Mouse (Mus musculus): ENCODE data around the gene Mrps23. TPM values are rescaled to one million over a fixed set of nuclear protein-coding genes. Genes with fewer than 3 reads are reported as not detected.

Gene Mrps23
- polyA plus RNA-seq, 1 experiment = 107 TPM

- Histone ChIP-seq H3K4me3 (ENCODE audit: low read depth, low read length) (no peak overlapping the region), H3K9ac (ENCODE audit: low read depth, poor library complexity, severe bottlenecking) (no peak overlapping the region), H3K9me3 (replicated peaks; ENCODE audit: control insufficient read depth, insufficient read depth, low read length, poor library complexity, severe bottlenecking) (no peaks in the 10 kb centered on the region), H3K27me3 (ENCODE audit: control insufficient read depth, insufficient read depth, low read length, poor library complexity, severe bottlenecking) (no peaks in the 10 kb centered on the region), H3K36me3 (ENCODE audit: control insufficient read depth, insufficient read depth, low read length, poor library complexity, severe bottlenecking) (no peaks in the 10 kb centered on the region), H3K27ac (ENCODE audit: insufficient read depth, low read length) (no peak overlapping the region), H3K4me1 (ENCODE audit: control insufficient read depth, insufficient read depth, low read length) (peaks cover 12% of the 10 kb centered on the region)
- no peak for TF ChIP-seq CTCF (IDR thresholded peaks at IDR 0.05; ENCODE audit: low read depth, low read length)
- TF ChIP-seq POLR2A (IDR thresholded peaks at IDR 0.05; ENCODE audit: insufficient read depth, low read length) = no peak
- TF ChIP-seq EP300 (IDR thresholded peaks at IDR 0.05; ENCODE audit: insufficient read depth, low read depth, low read length) = no peak
These were observed 19.5 kb upstream of the Mrps23 start for GRCm38 (mm10) chr11:88184632-88185180.

DNA sequence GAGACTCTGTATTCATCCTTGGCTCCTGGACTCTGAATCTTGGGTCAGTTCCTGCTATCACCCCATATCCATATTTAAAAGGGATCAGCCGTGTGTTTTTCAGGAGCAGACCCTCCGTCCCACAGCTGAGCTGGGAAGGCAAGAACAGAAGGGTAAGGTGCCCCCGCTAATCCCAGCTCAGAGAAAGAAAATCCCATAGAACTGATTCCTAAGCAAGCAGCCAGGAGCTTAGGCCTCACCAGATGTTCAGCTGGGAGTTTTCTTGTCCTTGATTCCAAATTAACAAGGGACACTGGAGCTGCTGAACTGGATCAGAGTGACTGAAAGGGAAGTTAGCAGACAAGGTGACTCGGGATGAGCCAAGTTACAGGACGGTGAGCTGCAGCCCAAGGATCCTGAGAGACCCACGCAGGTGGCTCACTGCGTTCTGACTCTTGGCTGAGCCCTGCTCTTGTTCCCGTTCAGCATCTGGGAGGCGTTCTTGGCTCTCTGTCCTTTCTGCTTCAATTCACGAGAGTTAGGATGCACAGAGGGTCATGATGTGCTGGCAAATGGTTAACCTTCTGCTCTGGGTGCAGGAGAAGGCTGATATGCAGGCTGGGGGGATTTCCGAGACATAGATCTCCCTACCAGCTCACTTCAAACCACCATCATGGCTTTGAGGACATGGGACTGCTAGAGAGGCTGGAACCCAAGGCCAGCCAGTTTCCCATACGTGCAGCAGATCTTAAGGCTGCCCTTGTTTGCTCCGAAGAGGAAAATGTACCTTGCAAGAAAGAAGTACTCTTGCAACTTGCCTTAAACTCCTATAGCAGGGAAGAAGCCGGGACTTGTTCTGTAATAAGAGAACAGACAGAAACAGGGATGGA lies 17.9 kb upstream of the Mrps23 start:
- Histone ChIP-seq H3K36me3 (ENCODE audit: control insufficient read depth, insufficient read depth, low read length, poor library complexity, severe bottlenecking) (no peaks in the 10 kb centered on the region), H3K27me3 (ENCODE audit: control insufficient read depth, insufficient read depth, low read length, poor library complexity, severe bottlenecking) (no peaks in the 10 kb centered on the region), H3K27ac (ENCODE audit: insufficient read depth, low read length) (no peak overlapping the region), H3K4me3 (ENCODE audit: low read depth, low read length) (no peak overlapping the region), H3K9me3 (replicated peaks; ENCODE audit: control insufficient read depth, insufficient read depth, low read length, poor library complexity, severe bottlenecking) (no peaks in the 10 kb centered on the region), H3K9ac (ENCODE audit: low read depth, poor library complexity, severe bottlenecking) (peak overlapping the region; percentile 58; the same call in 1 of the 2 replicates), H3K4me1 (ENCODE audit: control insufficient read depth, insufficient read depth, low read length) (peaks cover 5% of the 10 kb centered on the region)
- TF ChIP-seq POLR2A (IDR thresholded peaks at IDR 0.05; ENCODE audit: insufficient read depth, low read length) (no peak), EP300 (IDR thresholded peaks at IDR 0.05; ENCODE audit: insufficient read depth, low read depth, low read length) (no peak), CTCF (IDR thresholded peaks at IDR 0.05; ENCODE audit: low read depth, low read length) (no peak)

DNA sequence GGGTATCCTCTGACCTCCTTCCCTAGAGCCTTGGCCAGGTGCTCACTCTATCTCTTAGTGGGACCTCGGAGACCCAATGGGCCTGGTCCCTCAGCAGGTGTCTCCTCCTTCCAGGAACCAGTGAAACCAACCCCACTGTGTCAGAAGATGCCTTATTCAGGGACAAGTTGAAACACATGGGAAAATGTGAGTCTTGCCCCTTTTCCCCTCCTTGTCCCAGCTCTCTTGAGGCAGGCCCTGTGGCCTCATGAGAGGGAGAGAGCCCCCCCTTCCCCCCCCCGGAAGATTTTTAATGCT lies 17.3 kb upstream of the Mrps23 start:
- TF ChIP-seq EP300 (IDR thresholded peaks at IDR 0.05; ENCODE audit: insufficient read depth, low read depth, low read length) (no peak), POLR2A (IDR thresholded peaks at IDR 0.05; ENCODE audit: insufficient read depth, low read length) (no peak), CTCF (IDR thresholded peaks at IDR 0.05; ENCODE audit: low read depth, low read length) (no peak)
- H3K9me3 ChIP-seq (replicated peaks; ENCODE audit: control insufficient read depth, insufficient read depth, low read length, poor library complexity, severe bottlenecking) = no peaks in the 10 kb centered on the region
- H3K27ac ChIP-seq (ENCODE audit: insufficient read depth, low read length) = no peak overlapping the region; the same call in 1 of the 2 replicates
- H3K4me3 ChIP-seq (ENCODE audit: low read depth, low read length) = no peak overlapping the region
- peak overlapping the region; percentile 58 for H3K9ac ChIP-seq (ENCODE audit: low read depth, poor library complexity, severe bottlenecking)
- no peaks in the 10 kb centered on the region for H3K36me3 ChIP-seq (ENCODE audit: control insufficient read depth, insufficient read depth, low read length, poor library complexity, severe bottlenecking)
- peaks cover 4% of the 10 kb centered on the region for H3K4me1 ChIP-seq (ENCODE audit: control insufficient read depth, insufficient read depth, low read length)
- no peaks in the 10 kb centered on the region for H3K27me3 ChIP-seq (ENCODE audit: control insufficient read depth, insufficient read depth, low read length, poor library complexity, severe bottlenecking)

- H3K4me1 ChIP-seq (ENCODE audit: control insufficient read depth, insufficient read depth, low read length) = peaks cover 7% of the 10 kb centered on the region
- peak overlapping the region; percentile 16; the same call in 1 of the 2 replicates for H3K27ac ChIP-seq (ENCODE audit: insufficient read depth, low read length)
- TF ChIP-seq POLR2A (IDR thresholded peaks at IDR 0.05; ENCODE audit: insufficient read depth, low read length) (no peak), CTCF (IDR thresholded peaks at IDR 0.05; ENCODE audit: low read depth, low read length) (peak; percentile 89), EP300 (IDR thresholded peaks at IDR 0.05; ENCODE audit: insufficient read depth, low read depth, low read length) (0 out of 2 replicates have a peak, but pooled peaks have one; percentile 8)
- H3K27me3 ChIP-seq (ENCODE audit: control insufficient read depth, insufficient read depth, low read length, poor library complexity, severe bottlenecking) = no peaks in the 10 kb centered on the region
- H3K9ac ChIP-seq (ENCODE audit: low read depth, poor library complexity, severe bottlenecking) = peak overlapping the region; percentile 58
- no peaks in the 10 kb centered on the region for H3K9me3 ChIP-seq (replicated peaks; ENCODE audit: control insufficient read depth, insufficient read depth, low read length, poor library complexity, severe bottlenecking)
- H3K36me3 ChIP-seq (ENCODE audit: control insufficient read depth, insufficient read depth, low read length, poor library complexity, severe bottlenecking) = no peaks in the 10 kb centered on the region
- peak overlapping the region; percentile 15 for H3K4me3 ChIP-seq (ENCODE audit: low read depth, low read length)
These were observed 16.6 kb upstream of the Mrps23 start for GRCm38 (mm10) chr11:88187417-88188133.

DNA sequence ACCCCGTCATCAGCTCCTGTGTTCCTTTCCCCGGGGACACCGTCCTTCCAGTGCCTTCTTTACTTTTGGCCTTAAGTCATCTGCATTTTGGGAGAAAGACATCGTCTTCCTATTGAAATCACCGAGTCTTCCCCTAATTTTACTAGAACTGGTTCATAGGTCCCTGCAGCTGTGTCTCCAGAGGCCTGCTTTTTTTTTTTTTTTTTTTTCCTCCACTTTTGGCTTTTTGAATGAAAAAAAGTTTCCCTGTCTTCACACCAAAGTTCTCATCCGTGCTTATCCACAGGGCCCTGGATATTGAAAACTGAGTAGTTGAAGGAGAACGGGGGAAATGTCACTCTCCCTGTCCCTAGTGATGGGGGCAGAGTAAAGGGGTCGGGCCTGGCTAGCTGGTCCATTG lies 16.0 kb upstream of the Mrps23 start:
- Histone ChIP-seq H3K4me1 (ENCODE audit: control insufficient read depth, insufficient read depth, low read length) (peaks cover 7% of the 10 kb centered on the region), H3K27ac (ENCODE audit: insufficient read depth, low read length) (no peak overlapping the region), H3K27me3 (ENCODE audit: control insufficient read depth, insufficient read depth, low read length, poor library complexity, severe bottlenecking) (no peaks in the 10 kb centered on the region), H3K9me3 (replicated peaks; ENCODE audit: control insufficient read depth, insufficient read depth, low read length, poor library complexity, severe bottlenecking) (no peaks in the 10 kb centered on the region), H3K9ac (ENCODE audit: low read depth, poor library complexity, severe bottlenecking) (peak overlapping the region; percentile 58; the same call in 1 of the 2 replicates), H3K36me3 (ENCODE audit: control insufficient read depth, insufficient read depth, low read length, poor library complexity, severe bottlenecking) (no peaks in the 10 kb centered on the region), H3K4me3 (ENCODE audit: low read depth, low read length) (no peak overlapping the region)
- TF ChIP-seq CTCF (IDR thresholded peaks at IDR 0.05; ENCODE audit: low read depth, low read length) (no peak), EP300 (IDR thresholded peaks at IDR 0.05; ENCODE audit: insufficient read depth, low read depth, low read length) (no peak), POLR2A (IDR thresholded peaks at IDR 0.05; ENCODE audit: insufficient read depth, low read length) (no peak)

Measured in ES-Bruce4 (cell line).